Mouse (Mus musculus) regulatory T cell (primary cell): ENCODE data around the gene Pkd2l1.
"Not testable (repeated sequence)": the region's sequence is repeated elsewhere in the genome, so short reads cannot be mapped to it uniquely, and the experiment has no call there.

Experiments
- in situ Hi-C: fragments of 300-600 bp; cut with MboI, MseI; formaldehyde crosslinking; loops from one replicate; pipeline ENCODE4 v1.15.1; 2025; ENCODE audit warnings: high pct_unique_total_duplicates

The Pkd2l1 gene

GRCm38 (mm10) chr19:44159386-44159785 lies 32.9 kb downstream of the Pkd2l1 start:
- in situ Hi-C loops: loop anchor here (10.0 kb wide), 1 partner anchor 1395 kb away; no protein-coding TSS in a partner anchor

DNA sequence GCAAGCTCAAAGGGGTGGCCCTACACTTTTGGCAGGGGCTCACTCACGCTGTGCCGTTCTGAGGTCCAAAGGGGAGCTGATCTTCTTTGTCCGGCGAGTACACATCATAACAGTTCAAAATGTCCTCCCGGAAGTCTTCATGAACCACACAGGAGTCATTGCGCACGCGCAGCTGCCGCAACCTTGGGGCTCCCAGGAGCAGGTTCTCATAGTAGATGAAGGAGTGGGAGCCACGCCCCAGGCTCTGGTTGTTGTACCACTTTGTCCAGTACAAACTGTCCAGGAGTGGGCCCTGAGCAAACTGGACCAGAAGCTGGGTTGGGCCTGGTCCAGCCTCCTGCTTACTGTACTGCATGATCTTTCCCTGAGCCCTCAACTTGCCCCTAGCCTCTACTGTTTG lies 35.2 kb downstream of the Pkd2l1 start:
- in situ Hi-C loops: loop anchor here (10.0 kb wide), 1 partner anchor 1398 kb away; no protein-coding TSS in a partner anchor

DNA sequence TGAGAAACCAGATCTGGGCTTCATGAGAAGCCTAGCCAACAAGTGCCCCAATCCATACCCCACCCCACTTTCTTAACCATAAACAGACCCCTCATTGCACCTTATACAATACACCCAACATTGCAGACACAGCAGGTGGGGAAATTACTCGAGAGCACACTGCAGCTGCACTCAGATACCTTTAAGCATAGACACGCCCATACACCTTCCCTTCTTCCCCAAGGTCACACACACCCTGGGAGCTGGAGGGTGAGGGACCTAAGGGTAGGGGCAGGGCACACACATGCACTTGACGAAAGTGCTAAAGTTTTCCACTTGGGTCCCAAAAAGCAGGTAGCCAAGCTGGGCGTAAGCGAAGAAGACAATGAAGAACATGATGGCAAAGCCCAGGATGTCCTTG lies 38.5 kb downstream of the Pkd2l1 start:
- in situ Hi-C loops: loop anchor here (10.0 kb wide), 1 partner anchor 1401 kb away; no protein-coding TSS in a partner anchor

DNA sequence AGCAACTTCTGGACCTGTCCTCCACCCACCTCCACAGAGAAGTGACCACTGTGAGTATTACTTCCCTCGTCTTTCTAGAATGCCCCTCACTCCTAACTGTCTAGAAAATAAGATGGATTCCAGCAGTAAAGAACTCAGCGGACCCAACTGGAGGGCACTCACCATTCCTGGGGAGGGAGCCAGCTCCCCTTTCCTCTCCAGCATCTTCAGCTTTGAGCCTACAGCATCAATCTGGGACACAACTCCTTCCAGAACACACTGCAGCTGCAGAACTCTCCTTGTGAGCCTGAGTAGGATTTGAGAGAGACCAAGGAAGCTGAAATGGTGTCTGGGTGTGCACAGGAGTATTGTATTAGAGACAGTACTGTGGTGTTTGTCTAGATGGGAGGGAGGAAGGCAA lies 43.3 kb downstream of the Pkd2l1 start:
- in situ Hi-C loops: loop anchor here (5.0 to 10.0 kb wide), 2 partner anchors 103 to 146 kb away; partner anchors contain the start of gene Scd2

GRCm38 (mm10) chr19:44148345-44148744 lies 43.9 kb downstream of the Pkd2l1 start:
- in situ Hi-C loops: loop anchor here (5.0 to 10.0 kb wide), 2 partner anchors 104 to 146 kb away; partner anchors contain the start of gene Scd2

GRCm38 (mm10) chr19:44146951-44147350 lies 45.3 kb downstream of the Pkd2l1 start:
- in situ Hi-C loops: loop anchor here (5.0 to 10.0 kb wide), 2 partner anchors 105 to 148 kb away; partner anchors contain the start of gene Scd2

- in situ Hi-C loops: loop anchor here (5.0 to 10.0 kb wide), 2 partner anchors 106 to 148 kb away; partner anchors contain the start of gene Scd2
Measured at GRCm38 (mm10) chr19:44146568-44146879, 45.7 kb downstream of the Pkd2l1 start.

- in situ Hi-C loops: loop anchor here (5.0 to 10.0 kb wide), 2 partner anchors 106 to 149 kb away; partner anchors contain the start of gene Scd2
Measured at GRCm38 (mm10) chr19:44145702-44146567, 46.3 kb downstream of the Pkd2l1 start, which contains the start of gene Bloc1s2. TSS of gene Bloc1s2 (minus strand) at chr19:44146446.

- in situ Hi-C loops: loop anchor here (10.0 kb wide), 1 partner anchor 150 kb away; the partner anchor contains the start of gene Scd2
Measured at GRCm38 (mm10) chr19:44144366-44144765, 47.9 kb downstream of the Pkd2l1 start.

DNA sequence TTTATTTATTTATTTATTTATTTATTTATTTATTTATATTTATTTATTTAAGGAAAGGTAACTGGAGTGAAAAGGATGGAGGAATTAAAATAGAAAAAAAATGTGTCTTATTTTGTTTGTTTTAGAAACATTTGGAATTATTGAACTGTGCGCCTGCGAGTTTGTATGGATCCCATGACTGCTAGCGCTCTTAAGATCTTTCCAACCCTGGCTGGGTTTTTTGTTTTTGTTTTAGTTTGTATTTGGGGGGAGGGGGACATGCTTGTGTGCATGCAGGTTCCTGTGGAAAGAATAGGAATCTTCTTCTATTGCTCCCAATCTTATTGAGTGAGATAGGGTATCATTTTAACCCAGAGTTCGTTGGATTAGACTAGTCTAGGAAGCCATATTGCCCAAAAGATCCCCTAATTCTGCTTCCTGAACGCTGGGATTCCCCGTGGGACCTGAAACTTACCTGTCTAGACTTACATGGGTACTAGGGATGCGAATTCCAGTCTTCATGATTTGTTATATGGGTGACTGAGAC lies 56.2 kb downstream of the Pkd2l1 start:
- in situ Hi-C loops: no loop called here

DNA sequence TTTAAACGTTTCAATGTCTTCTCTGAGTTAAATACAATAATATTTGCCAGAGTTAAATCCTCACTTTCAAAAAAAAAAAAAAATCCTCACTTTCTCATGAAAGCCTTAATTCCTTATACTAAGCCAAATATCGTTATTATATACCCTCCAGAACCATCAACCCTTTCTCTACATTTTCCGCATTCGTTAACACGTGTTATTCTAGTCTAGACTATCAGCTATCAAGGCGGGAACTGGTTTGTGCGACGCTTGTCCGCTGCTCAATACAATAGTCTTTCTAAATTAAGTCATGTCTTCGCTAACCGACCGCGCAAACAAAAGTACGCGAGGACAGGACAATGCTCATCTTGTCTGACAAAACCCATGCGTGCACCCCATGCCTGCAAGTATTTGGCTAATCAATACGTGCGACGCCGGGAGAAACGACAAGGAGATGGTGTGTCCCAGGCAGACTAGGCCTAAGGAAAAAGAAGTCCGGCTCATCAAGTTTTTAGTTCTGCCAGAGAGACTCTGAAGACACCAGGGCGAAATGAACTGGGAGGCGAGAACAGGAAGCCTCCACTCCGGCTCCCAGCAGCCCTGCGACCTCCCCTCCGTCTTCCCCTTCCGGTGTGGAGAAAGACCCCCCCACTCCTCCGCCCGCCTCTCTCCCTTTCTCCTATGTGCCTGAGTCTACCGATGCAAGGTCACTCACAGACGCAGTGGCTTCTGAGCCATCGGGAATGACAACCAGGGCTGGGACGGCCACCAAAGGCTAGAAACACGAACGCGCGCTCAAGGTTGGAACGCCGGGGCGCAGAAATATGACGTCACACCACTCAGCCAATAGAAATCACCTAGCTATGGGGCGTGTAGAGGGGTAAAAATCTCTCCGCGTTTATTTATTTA lies 56.9 kb downstream of the Pkd2l1 start, which contains the start of gene Cwf19l1:
Gene Cwf19l1, minus strand, starts transcription at position 805 of the 888 bp plus-strand sequence.
- in situ Hi-C loops: no loop called here

GRCm38 (mm10) chr19:44132917-44133316 lies 59.3 kb downstream of the Pkd2l1 start:
- in situ Hi-C loops: no loop called here

DNA sequence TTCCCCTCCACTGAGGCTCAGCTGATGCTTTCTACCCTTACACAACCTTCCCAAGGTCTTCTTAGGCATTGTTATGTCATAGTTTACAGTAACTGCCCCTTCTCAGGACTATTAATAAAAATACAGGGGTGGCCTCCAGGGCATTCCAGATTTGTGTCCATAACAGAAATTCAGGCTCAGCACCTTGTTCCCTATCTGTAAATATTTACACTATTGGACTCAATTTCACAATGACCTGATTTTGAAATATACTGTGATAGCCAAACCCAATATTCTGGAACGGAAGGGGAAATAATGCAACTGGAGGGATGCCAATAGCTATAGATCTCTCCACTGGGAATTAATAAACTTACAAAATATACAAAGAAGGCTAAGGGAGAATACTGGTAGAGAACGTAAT lies 63.7 kb downstream of the Pkd2l1 start:
- in situ Hi-C loops: no loop called here

- in situ Hi-C loops: no loop called here
Measured at GRCm38 (mm10) chr19:44127729-44128497, 64.3 kb downstream of the Pkd2l1 start.

- in situ Hi-C loops: no loop called here
Measured at GRCm38 (mm10) chr19:44121137-44121536, 71.1 kb downstream of the Pkd2l1 start.

GRCm38 (mm10) chr19:44120686-44121085 lies 71.6 kb downstream of the Pkd2l1 start:
- in situ Hi-C loops: not testable (repeated sequence)

DNA sequence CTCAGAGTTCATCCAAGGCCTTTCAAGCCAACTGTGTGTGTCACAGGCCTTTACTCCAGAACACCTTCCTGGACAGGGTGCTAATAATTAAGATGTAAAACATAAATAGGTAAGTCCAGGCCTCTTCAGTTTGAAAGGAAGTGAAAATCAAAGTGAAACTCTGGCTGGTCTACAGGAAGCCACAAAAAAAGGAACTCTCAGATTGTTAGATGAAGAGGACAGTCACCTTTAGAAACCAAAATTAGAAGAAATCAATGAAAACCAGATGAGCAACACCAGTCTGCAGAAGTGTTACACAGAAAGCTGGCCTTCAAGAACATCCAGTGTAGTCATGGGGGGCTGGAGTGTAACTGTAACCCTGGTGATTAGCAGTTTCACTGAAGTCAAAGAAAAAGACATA lies 74.4 kb downstream of the Pkd2l1 start:
- in situ Hi-C loops: no loop called here

DNA sequence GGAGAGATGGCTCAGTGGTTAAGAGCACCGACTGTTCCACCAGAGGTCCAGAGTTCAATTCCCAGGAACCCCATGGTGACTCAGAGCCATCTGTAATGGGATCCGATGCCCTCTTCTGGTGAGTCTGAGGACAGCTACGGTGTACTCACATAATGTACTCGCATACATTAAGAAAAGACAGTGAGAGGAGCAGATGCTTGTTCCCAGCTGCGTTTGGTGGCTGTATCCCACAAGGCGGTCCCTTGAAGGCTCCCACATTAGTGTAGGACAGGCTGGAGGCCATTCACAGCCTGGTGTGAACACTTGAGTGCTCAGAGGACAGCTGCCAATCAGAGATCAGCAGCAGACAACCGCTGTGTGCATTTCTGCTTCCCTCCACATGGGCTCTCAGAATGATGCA lies 80.5 kb downstream of the Pkd2l1 start:
- in situ Hi-C loops: no loop called here

DNA sequence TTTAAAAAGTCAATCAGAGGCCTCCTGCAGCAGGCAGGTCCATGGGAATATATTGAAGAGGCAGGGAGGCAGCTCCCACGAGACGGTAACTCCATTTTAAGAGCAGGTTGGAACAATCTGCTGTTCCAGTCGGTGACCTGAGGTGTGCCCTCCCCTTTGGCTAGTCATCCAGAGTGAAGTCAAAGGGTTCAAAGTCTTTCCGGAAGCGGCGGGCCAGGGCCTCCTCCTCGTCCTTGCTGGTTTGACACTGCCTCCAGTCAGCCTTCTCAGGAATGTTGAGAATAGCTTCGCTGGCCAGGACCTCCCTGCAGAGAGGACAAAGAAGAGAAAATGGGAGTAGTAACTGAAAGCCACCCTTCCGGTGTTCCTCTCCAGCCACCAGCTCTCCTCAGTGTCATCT lies 81.9 kb downstream of the Pkd2l1 start:
- in situ Hi-C loops: no loop called here

DNA sequence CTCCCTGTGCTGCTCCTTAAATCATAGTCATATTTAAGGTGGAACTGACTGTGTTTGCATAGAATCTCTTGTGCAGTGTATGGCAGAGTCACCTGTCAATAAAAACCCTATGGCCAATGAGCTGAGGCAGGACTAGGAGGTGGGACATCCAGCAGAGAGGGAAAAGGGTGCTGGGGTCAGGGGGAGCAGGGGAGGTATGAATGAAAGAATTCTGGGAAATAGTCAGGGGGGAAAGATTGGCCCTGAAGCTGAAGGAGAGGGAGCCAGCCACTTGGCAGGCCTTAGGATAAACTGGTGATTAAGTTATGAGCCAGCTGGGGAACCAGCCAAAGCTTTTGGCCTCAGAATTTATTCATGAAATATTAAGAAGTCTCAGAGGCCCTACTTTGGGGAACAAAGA lies 83.2 kb downstream of the Pkd2l1 start:
- in situ Hi-C loops: no loop called here
